Mouse (Mus musculus): ENCODE results near the gene 9530077C05Rik.

- no peak for TF ChIP-seq CTCF (IDR thresholded peaks at IDR 0.05; ENCODE audit: low read depth)
- TF ChIP-seq EP300 (IDR thresholded peaks at IDR 0.05; ENCODE audit: low read depth) = no peak
Measured at GRCm38 (mm10) chr9:22455041-22455440, 43.7 kb downstream of the 9530077C05Rik start.

Data from liver, postnatal 0 days (tissue).